Mouse (Mus musculus) neural tube, embryonic 14.5 days (tissue): Measurements from ENCODE around the gene Sntb2. TPM values are rescaled to one million over a fixed set of nuclear protein-coding genes. Genes with fewer than 3 reads are reported as not detected.
"Not testable (repeated sequence)": the region's sequence is repeated elsewhere in the genome, so short reads cannot be mapped to it uniquely, and the experiment has no call there.

Experiments used
- ATAC-seq: fragments of 200-750 bp; cut with Nextera tagmentation; 2 replicates; pipeline ENCODE4 v1.8.0; 2017; ENCODE audit warnings: low read depth, mild to moderate bottlenecking, moderate TSS enrichment, moderate library complexity
- H3K27ac ChIP-seq: fragments of 300-500 bp; sonication (generic); 2 replicates; pipeline ENCODE4 v1.5.1; 2014; ENCODE audit warnings: low read depth, mild to moderate bottlenecking, control low read depth, low read length, moderate library complexity, mixed read lengths
- H3K27me3 ChIP-seq: fragments of 300-500 bp; sonication (generic); 2 replicates; pipeline ENCODE4 v1.6.1; 2014; ENCODE audit warnings: low read length; ENCODE audit not compliant: control insufficient read depth, insufficient read depth
- H3K36me3 ChIP-seq: fragments of 300-500 bp; sonication (generic); 2 replicates; pipeline ENCODE4 v1.6.1; 2014; ENCODE audit warnings: low read length, mixed read lengths; ENCODE audit not compliant: control insufficient read depth, insufficient read depth
- H3K4me1 ChIP-seq: fragments of 300-500 bp; sonication (generic); 2 replicates; pipeline ENCODE4 v1.6.1; 2014; ENCODE audit warnings: low read length; ENCODE audit not compliant: control insufficient read depth, insufficient read depth
- H3K4me2 ChIP-seq: fragments of 300-500 bp; sonication (generic); 2 replicates; pipeline ENCODE4 v1.6.1; 2014; ENCODE audit warnings: mild to moderate bottlenecking, low read depth, low read length, control low read depth
- H3K4me3 ChIP-seq: fragments of 300-500 bp; sonication (generic); 2 replicates; pipeline ENCODE4 v1.5.1; 2014; ENCODE audit warnings: low read depth, low read length, control low read depth, mixed read lengths
- H3K9ac ChIP-seq: fragments of 300-500 bp; sonication (generic); replicated peaks from 2 replicates; pipeline ENCODE4 v1.6.1; 2014; ENCODE audit warnings: low read depth, mild to moderate bottlenecking, control low read depth, low read length, mixed read lengths
- H3K9me3 ChIP-seq: fragments of 300-500 bp; sonication (generic); 2 replicates; pipeline ENCODE4 v1.6.1; 2016; ENCODE audit warnings: low read length; ENCODE audit not compliant: control insufficient read depth
- WGBS: fragments of 180-500 bp; shearing (Covaris S2); extraction: QIAGEN DNeasy Blood & Tissue Kit; methylation state at CpG from one replicate; pipeline ENCODE4 v1.1.7; 2014; 5-methylcytosine and 5-hydroxymethylcytosine counted together
- polyA plus RNA-seq: library from polyadenylated mRNA; unstranded; fragments of >200 nt; fragmentation: Nextera tagmentation; extraction: Ambion mirVana; gene quantifications from 2 replicates; pipeline ENCODE4 v1.2.1, GENCODE M21; 2014

Sntb2 gene
- polyA plus RNA-seq, 1 experiment from 2014 or later, result 5.3 TPM

- peak within 1 kb of the TSS; percentile 92 for H3K4me3 ChIP-seq
- no peaks in the 10 kb centered on the region for H3K9me3 ChIP-seq
- H3K36me3 ChIP-seq, result no peaks in the 10 kb centered on the region
- 4% methylated on average over 65 of the region's 66 CpGs for WGBS
- peak within 1 kb of the TSS; percentile 97 for H3K9ac ChIP-seq
- peak; percentile 95 for ATAC-seq
- no peaks in the 10 kb centered on the region for H3K27me3 ChIP-seq
- H3K4me1 ChIP-seq, result peaks cover 15% of the 10 kb centered on the region; the same call in 1 of the 2 replicates
- peak within 1 kb of the TSS; percentile 87 for H3K4me2 ChIP-seq
- peak within 1 kb of the TSS; percentile 74 for H3K27ac ChIP-seq
Measured at GRCm38 (mm10) chr8:107030650-107031576, 95.4 kb downstream of the Sntb2 start, which contains the start of gene Vps4a. TSS of gene Vps4a (plus strand) at chr8:107031222.

GRCm38 (mm10) chr8:107031577-107032090 is 96.1 kb downstream of the Sntb2 start:
- Histone ChIP-seq H3K9ac (peak overlapping the region; percentile 97), H3K4me3 (peak overlapping the region; percentile 92), H3K4me1 (peaks cover 15% of the 10 kb centered on the region; the same call in 1 of the 2 replicates), H3K4me2 (peak overlapping the region; percentile 87), H3K27me3 (no peaks in the 10 kb centered on the region), H3K9me3 (no peaks in the 10 kb centered on the region), H3K27ac (peak overlapping the region; percentile 74), H3K36me3 (peaks cover 3% of the 10 kb centered on the region; the same call in 1 of the 2 replicates)
- ATAC-seq, result no peak; the same call in none of the 2 replicates
- WGBS, result under 1% methylated on average over 32 of the region's 40 CpGs

GRCm38 (mm10) chr8:107033609-107034008 is 98.1 kb downstream of the Sntb2 start:
- H3K4me2 ChIP-seq, H3K4me3 ChIP-seq, H3K9ac ChIP-seq, H3K27ac ChIP-seq, ATAC-seq, H3K9me3 ChIP-seq, H3K27me3 ChIP-seq: not testable (repeated sequence)
- Histone ChIP-seq H3K36me3 (peaks cover 11% of the 10 kb centered on the region), H3K4me1 (peaks cover 15% of the 10 kb centered on the region; the same call in 1 of the 2 replicates)
- 97% methylated on average over 2 of the region's 2 CpGs for WGBS

GRCm38 (mm10) chr8:107035641-107036040 is 100.1 kb downstream of the Sntb2 start:
- peaks cover 15% of the 10 kb centered on the region; the same call in 1 of the 2 replicates for H3K4me1 ChIP-seq
- no peak overlapping the region for H3K27ac ChIP-seq
- no peak overlapping the region for H3K4me2 ChIP-seq
- no peak overlapping the region for H3K9ac ChIP-seq
- no peak for ATAC-seq
- peaks cover 22% of the 10 kb centered on the region for H3K36me3 ChIP-seq
- WGBS, result 95% methylated on average over 3 of the region's 3 CpGs
- no peaks in the 10 kb centered on the region for H3K27me3 ChIP-seq
- no peak overlapping the region for H3K4me3 ChIP-seq
- no peaks in the 10 kb centered on the region for H3K9me3 ChIP-seq

GRCm38 (mm10) chr8:107036626-107037025 is 101.1 kb downstream of the Sntb2 start:
- Histone ChIP-seq H3K27ac (no peak overlapping the region), H3K27me3 (no peaks in the 10 kb centered on the region), H3K9me3 (no peaks in the 10 kb centered on the region), H3K9ac (no peak overlapping the region), H3K4me1 (peaks cover 15% of the 10 kb centered on the region; the same call in 1 of the 2 replicates), H3K4me3 (no peak overlapping the region), H3K4me2 (no peak overlapping the region), H3K36me3 (peaks cover 32% of the 10 kb centered on the region)
- 89% methylated on average over 8 of the region's 8 CpGs for WGBS
- ATAC-seq, result no peak

- Histone ChIP-seq H3K4me2 (no peak overlapping the region), H3K36me3 (peaks cover 70% of the 10 kb centered on the region), H3K27me3 (no peaks in the 10 kb centered on the region), H3K27ac (no peak overlapping the region), H3K9ac (no peak overlapping the region), H3K4me1 (no peaks in the 10 kb centered on the region), H3K9me3 (no peaks in the 10 kb centered on the region), H3K4me3 (no peak overlapping the region)
- 85% methylated on average over 7 of the region's 7 CpGs for WGBS
- no peak for ATAC-seq
Measured at GRCm38 (mm10) chr8:107040632-107041031, 105.1 kb downstream of the Sntb2 start.

- Histone ChIP-seq H3K4me1 (0 out of 2 replicates have a peak, but pooled peaks cover 2% of the 10 kb centered on the region), H3K4me2 (no peak overlapping the region), H3K9ac (no peak overlapping the region), H3K9me3 (no peaks in the 10 kb centered on the region), H3K4me3 (no peak overlapping the region), H3K27me3 (no peaks in the 10 kb centered on the region; the same call in 1 of the 2 replicates), H3K27ac (no peak overlapping the region), H3K36me3 (peaks cover 69% of the 10 kb centered on the region)
- WGBS, result 96% methylated on average over 6 of the region's 6 CpGs
- ATAC-seq, result no peak
Measured at GRCm38 (mm10) chr8:107045478-107045877, 109.9 kb downstream of the Sntb2 start.

GRCm38 (mm10) chr8:107046976-107047375 is 111.4 kb downstream of the Sntb2 start:
- Histone ChIP-seq H3K27ac (no peak overlapping the region), H3K36me3 (peaks cover 68% of the 10 kb centered on the region), H3K9ac (no peak overlapping the region), H3K9me3 (no peaks in the 10 kb centered on the region), H3K27me3 (no peaks in the 10 kb centered on the region; the same call in 1 of the 2 replicates), H3K4me2 (no peak overlapping the region), H3K4me3 (no peak overlapping the region), H3K4me1 (0 out of 2 replicates have a peak, but pooled peaks cover 2% of the 10 kb centered on the region)
- WGBS, result 92% methylated on average over 5 of the region's 5 CpGs
- no peak for ATAC-seq
